Mouse (Mus musculus) fat pad, adult 2 months (tissue): ENCODE measurements around the gene Neb.

Source experiments
- DNase-seq: peaks from one replicate; pipeline ENCODE4 v3.0.0-alpha.2; 2011; ENCODE audit warnings: low read depth, low spot score; ENCODE audit errors: extremely low read depth

The Neb gene

DNA sequence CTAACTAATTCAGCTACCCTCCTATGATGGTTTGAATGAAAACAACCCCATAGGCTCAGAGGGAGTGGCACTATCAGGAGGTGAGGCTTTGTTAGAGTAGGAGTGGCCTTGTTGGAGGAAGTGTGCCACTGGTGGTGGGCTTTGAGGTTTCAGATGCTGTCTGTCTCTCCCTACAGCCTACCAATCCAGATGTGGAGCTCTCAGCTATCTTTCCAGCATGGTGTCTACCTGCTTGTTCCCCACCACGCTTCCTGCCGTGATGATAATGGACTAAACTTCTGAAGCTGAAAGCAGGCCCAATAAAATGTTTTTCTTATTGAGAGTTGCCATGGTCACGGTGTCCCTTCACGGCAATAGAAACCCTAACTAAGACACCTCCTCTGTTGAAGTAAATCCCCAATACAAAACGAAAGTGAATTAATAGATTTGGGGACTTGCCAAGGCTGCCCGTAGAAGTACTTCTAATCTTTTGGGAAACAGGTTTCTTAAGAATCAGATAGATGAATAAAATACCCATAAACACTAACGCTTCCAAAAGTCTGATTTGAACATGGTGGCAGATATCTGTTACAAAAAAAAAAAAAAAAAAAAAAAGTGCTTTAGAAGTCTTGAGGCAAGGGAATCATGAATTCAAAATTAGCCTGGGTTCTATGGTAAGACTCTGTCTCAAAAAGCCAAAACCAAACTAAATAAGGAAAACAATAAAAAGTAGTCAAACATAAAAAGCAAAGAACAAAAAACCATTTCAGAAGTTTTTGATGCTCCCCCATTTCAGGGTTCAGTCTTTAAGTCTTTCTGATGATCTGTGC is 63.1 kb downstream of the Neb start:
- DNase-seq = no peak

DNA sequence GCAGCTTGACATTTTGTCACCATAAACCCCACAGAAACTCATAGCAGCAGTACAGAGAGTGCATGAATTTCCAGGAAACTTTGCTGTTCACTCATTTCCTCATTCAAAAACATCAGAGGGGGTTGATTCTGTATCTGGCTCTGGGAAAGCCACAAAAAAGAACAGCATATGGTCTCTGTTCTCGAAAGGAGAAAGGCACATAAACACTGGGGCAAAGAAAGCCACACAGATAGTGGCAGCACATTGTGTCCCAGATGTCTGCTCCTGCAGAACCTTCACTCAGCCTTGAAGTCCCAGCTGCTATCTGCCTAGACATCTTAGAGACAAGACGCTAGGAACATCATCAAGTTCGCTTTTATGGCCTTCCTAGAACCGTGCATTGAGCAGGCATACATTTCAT is 67.5 kb downstream of the Neb start:
- no peak for DNase-seq

DNA sequence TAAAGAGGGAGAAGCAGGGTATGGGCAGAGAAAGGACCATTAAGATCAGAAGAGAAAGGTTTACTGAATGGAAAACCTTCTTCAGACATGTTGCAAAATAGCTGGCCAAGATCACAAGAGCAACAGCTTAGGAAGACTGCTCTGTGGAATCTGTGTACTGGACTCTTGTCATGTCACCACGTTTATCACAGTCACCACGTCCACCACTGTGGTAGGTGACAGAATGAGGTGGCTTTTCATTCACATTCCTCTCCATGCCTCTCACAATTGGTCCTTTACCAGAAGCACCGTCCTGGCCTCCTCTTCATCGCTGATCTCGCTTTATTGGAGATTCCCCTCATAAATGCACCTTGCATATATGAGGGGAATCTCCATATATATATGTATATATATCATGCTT is 71.6 kb downstream of the Neb start:
- no peak for DNase-seq

DNA sequence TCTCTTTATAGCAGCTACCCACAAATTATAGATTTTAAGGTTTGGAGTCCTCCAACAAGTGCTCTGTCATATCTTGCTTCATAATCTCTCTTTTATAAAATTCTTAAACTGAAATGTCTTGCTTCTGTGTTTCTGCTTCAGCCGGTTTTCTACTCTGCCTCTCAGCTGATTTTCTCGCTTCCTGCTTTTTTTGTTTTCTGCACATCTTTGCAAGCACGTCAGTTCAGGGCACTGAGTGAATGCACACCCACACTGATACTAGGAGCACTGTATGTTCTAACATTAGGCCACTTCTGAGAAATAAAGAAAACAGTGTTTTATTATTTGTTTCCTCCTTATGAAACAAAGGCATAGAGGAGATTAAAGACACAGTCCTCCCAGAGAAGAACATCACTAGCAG is 73.7 kb downstream of the Neb start:
- DNase-seq = no peak

DNA sequence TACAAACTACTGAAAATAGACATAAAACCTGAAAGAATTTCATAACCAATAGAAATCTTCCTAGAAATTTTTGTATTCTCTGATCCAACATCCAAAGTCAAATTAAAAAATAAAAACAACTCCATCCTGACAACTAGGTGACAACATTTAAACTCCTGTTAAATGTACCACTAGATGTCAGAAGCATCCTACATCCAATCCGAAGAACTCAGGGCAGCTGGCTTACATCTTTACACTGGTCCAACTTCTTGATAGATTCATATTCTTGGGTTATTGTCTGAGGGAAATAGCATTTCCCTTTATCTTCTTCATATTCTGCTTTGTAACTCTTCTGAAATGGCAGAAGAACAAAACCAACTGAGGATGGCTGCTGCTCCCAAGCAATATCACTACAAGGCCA is 74.9 kb downstream of the Neb start:
- no peak for DNase-seq

DNA sequence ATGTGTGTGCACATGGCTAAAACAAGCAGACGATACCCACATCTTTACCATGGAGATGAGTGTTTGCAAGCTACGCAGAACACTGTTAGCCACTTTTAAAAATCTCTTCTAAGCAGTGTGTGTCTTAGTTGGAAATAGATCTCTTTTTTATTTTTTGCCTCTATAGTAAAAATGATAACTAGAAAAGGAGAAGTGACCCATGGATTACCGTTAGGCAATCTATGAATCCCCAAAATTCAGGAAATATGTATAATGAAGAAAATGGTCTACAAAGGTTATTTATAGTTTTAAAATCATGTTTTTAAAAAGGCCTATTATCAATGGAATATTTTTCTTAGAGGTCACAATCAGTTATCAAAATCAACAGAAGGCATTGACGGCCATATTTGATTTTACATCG is 80.3 kb downstream of the Neb start:
- DNase-seq = no peak

DNA sequence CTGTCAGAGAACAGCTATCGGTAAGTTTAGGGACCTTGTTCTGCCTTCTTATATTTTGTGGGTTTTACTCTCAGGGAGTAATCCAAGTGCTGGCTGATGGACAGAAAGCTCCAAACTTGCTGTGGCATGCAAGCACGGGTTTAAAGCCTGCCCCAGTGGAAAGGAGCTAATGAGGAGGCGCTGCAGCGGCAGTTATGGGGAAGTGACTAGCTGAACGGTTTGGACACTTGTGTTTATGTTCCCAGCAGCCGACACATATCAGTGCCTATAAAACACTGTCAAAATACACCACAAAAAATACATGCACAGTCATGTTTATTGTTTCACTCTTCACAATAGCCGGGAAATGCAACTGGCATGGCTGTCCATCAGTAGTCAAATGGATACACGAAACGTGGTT is 81.5 kb downstream of the Neb start:
- no peak for DNase-seq

DNA sequence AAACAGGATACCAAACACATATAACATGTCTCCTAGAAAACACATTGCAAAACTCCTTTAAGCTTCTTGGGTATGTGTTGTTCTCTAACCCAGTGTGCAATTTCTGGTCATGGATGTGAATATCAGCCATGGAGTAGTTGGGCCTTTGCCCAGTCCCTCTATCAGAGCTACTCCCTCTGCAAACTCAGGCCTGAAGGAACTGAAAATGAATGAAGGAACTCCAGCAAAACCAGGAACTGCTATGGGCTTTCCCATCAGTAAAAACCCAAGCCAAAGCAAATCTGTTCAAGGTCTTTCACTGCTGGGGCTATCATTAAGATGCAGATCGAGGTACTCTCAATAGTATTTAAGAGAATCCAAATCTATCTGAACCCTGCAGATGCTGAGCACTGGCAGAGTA is 90.8 kb downstream of the Neb start:
- no peak for DNase-seq

DNA sequence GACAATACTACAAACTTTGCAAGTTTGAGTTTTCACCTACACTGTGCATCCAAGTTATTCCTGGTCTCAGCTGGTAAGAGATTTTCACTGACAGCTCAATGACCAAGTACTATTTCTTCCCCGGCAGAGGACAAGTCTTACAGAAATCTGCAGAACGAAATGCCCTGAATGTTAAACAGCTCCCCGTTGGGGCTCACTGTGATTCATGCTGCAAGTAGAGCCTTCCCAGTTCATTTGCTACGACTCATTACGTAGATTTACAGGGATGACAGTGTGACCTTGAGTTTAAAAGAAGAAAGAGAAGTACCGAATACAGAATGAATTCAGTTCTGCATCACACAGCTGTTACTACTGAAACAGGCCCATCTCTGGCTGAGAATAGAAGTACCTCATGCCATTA is 91.9 kb downstream of the Neb start:
- DNase-seq = no peak

DNA sequence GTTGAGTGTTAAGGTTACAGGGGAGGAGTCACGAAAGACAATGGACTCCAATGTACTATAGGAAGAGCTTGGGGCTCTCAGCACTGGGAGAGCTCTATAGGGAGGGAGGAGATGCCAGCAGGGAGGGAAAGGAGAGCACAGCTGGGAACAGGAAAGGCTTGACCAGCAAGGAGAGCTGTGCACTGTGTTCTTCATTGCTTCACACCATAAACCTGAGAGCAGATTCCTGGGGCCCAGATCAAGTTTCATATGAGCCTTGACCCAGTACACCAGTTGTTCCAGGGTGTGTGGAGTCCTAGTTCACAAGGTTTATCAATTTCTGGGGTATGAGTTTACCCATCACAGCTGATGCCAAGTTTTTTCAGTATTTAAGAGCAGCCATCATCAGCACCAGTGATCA is 106.1 kb downstream of the Neb start:
- no peak for DNase-seq

DNA sequence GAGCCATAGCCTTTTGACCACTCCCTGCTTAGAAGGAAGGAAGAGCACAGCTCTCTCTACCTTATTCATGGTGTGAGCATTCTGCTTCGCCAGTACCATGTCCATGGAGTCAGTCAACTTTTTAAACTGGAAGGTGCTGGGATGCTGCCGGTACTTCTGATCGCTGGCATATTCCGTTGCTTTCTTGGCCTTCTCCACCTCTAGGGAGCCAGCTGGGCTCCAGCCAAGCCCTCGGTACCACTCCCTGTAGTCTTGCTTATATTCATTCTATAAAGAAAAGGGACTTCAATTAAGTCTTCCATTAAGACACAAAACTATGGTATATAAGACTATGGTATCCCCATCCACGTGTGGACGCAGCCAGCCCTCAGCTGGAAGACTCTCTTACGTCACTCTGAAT is 107.4 kb downstream of the Neb start:
- DNase-seq = no peak

DNA sequence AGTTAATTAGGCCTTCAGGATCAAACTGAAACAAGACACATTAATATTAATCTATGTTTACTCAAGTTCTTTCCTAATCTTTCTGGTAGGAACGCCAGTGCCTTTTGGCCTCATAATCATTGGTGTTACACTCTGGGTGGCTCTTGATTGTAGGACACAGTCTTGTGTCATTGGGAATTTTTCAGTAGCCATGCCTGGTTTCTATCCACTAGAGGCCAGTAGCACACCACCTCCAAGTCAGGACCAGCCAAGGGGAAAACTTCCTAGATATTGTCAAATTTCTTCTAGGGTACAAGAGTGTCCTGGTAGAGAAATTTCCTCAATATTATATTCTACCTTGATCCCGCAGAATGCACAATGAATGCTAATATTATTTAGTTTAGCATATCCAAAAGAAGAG is 116.1 kb downstream of the Neb start:
- no peak for DNase-seq

DNA sequence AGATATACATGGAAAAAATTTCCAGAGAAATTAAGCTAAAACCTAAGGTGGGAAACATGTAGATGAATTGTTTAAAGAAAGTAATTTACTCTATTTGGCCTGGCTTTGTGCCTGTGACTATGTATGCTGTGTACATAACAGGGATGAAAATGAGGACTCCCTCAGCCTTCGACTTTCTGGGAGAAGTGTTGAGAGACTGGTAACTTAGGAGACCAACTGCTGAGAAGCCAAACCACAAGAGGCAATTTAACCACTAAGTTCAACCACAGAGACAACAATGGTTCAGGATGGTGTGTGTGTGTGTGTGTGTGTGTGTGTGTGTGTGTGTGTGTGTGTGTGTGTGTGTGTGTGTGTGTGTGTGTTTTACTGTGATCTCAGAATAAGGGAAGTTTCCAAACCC is 126.2 kb downstream of the Neb start:
- DNase-seq = no peak

DNA sequence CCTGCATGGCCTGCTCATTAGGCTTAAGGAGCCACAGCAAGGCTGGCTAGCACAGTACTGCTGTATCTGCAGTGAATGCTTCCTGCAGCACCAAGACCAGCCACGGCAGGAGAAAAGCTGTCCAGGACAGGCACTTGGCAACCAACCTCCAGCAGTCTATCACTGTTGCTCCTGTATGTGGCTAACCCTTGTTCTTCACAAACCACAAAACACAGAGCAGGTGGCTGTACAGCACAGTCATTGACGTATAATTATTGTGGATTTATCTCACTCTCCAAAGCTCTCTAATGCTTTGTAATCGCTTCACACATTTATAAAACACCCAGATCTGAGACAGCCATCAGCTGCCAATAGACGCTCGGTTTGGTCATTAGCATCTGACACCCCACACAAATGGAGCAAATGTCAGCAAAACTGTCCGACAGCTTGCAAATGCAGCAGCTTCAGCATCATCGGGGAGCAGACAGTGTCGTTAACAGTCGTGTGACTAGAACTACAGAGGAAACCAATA is 129.9 kb downstream of the Neb start:
- no peak for DNase-seq

DNA sequence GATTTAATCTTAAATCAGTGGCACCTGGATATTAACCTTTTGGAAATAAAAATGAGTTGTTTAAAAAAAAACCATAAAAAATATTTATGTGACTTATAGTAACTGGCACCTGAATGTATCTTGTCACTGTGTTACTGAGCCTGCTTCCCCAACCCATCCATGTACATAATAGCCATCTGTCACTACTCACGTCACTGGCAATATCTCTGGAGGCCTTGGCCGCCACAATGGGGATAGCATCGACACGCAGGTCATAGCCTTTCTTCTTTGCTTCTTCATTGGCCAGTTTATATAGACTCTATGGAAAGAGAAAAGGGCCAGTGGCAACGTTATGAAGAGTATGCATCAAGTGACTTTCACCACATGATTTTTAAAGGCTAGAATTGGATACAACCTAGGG is 133.2 kb downstream of the Neb start:
- DNase-seq = no peak

DNA sequence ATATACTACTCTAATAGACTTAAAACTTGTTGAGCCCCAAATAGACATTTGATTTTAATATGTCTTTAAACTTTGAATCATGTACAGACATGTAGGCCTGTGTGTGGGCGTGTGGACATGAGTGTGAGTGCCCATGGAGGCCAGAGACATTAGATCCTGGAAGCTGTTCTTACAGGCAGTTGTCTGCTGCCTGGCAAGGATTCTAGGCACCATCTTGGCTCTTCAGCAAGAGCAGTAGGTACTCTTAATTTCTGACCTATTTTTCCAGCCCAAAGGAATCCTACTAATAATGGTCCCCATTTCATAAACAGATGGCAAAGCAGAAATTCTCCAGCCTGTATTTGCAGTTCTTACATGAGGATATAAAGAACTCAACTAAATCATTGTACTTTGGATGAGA is 135.6 kb downstream of the Neb start:
- no peak for DNase-seq

DNA sequence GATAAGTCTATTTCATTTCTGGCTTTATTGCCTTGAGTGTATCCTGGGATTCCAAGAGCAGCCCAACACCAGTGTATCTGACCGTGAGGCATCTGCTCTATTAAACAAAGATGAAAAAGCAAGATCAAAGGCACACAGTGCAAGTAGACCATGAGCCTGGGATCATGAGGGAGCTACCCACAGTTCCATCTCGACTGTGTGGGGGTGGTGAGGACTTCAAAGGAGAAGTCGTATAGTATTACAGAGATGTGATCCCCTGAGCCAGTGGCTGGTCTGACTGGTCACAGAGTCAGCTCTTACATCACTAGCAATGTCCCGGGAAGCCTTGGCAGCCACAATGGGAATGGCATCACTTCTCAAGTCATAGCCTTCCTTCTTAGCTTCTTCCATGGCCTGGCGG is 140.4 kb downstream of the Neb start:
- DNase-seq = no peak

DNA sequence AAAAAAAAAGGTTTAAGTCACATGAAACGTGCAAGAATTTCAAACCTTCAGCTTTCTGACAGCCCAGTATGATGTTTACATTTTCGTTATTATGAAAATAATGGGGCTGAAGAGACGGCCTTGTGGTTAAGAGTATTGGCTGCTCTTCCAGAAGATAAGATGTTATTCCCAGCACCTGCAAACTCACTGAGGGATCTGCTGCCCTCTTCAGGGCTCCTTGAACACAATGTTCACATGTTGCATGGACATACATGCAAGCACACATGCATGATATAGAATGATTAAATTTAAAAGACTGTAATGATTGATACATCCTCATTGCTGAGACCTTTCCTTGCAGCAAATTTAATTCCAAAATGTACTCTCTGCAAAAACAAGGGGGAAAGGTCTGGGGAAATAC is 150.7 kb downstream of the Neb start:
- DNase-seq = no peak

DNA sequence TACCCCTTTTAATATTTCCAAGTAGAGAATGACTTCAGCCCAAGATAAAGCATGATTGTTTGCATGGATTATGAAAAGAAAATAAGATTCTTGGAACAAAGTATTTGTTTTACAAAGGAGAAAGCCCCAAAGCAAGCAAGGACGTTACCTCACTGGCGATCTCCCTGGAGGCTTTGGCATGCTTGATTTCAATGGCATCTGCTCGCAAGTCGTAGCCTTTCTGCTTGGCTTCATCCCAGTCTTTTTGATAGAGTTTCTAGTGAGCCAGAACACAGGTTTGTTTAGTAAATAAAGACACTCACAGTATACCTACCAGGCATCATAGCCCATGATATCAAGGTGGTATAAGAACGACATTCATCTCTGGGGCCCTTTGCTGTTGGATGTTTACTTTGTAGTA is 153.9 kb downstream of the Neb start:
- no peak for DNase-seq

DNA sequence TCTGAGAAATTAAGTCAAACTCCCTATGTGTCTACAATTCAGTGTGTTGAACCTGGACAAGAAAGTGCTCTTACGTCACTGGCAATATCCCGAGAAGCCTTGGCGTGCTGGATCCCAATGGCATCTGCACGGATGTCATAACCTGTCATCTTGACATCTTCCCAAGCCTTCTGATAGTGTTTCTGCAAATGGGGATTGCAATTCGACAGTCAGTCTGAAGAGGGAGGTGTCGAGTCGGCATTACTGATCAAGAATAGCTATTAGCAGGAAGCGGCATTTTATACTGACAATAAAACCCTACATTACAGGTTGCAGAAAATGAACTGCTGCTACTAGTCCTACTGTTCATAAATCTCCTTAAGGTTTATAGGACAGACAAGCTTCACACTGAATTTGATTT is 158.2 kb downstream of the Neb start:
- no peak for DNase-seq

DNA sequence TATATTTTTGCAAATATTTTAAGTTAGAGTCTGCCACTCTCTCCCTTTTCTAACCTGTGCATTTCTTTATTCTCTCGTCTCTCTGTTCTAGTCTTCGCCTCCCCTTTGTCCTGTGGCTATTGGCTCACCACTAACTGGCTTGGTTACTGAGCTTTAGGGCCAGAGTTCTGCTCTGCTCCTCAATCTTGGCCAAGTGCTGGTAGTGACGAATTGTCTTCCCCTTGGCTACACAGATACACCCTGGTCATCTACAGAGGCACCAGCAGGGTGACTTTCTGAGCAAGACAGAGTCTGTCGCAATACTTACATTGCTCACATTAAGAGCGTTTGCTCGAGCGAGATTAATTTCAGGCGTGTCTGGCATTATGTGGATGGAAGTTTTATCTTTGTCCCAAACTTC is 162.3 kb downstream of the Neb start:
- DNase-seq = no peak

DNA sequence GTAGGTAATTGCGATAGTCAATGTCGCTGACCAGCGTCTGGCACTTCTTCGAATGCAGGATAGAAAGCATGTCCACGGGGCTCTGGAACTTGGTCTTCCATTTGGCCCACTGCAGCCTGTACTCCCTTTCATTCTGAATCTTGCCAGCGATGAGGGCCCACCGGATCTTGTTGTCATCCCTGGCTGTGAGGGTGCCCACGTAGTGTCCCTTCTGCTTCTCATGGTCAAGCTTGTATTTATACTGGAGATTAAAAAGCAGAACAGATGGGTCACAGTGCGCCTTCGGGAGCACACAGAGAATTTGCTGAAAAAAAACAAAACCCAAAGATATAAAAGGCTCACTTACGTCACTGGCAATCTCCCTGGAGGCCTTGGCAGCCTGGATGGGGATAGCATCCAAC is 165.7 kb downstream of the Neb start:
- DNase-seq = no peak

DNA sequence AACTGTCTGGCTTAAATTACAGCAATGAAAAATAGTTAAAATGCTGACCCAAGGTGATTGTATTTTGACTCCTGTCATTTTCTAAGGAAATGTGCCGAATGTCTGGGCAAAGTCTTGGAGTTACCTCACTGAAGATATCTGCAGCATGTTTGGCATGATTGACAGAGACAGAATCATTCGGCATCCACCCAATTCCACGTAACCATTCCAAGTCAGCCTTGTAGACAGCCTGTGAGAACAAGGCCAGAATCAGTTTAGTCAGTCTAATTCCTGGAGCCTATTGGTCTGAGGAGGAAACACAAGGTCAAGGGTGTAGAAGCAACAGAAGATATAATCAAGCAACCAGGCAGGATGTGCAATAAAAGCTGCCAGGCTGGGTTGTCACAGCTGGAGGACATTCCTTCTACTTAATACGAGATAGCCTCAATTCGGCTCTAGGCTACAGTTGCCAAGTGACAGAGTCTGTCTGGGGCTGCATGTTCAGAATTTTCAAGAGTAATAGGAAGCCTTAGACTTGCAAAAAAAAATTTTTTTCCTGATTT is 166.8 kb downstream of the Neb start:
- DNase-seq = no peak
